ENCODE assay signal across 8 mouse cellular contexts in the genomic region with DNA sequence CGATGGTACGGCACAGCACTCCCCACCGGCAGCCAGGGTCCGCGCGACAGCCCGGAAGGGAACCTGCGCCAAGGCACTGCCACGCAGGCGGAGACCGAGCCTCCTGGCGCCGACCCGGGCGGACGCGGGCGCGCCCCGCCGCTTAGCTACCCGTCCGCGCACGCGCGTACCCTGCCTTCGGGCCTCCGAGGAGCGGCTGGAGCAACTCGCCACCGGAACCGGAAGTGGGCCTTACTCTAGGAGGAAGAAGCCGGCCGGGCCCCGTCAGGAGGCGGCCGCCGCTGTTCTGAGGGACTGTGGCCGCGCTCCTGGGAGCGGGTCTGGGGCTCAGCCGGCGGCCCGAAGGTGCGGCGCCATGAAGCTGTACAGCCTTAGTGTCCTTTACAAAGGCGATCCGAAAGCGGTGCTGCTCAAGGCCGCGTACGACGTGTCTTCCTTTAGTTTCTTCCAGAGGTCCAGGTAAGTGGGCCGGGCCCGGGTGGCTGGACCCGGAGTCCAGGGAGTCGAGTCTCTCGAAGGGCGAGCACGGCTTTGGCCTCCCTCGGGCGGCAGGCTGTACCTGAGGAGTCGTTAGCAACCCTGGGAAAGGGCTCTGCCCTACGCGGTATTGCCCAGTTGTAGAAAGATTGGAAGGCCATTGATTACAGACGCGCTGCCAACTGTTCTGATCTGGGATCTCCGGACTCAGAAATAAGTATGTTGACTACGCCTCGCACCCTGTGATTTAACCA. TPM values are rescaled to one million over a fixed set of nuclear protein-coding genes. Genes with fewer than 3 reads are reported as not detected.
A peak's percentile ranks its signal among the peaks of the same experiment; 100 is the strongest.
DNase-seq lines count a peak whose midpoint lies in the region; ATAC-seq and TF ChIP-seq lines count a peak whose summit lies in the region.

Gene Ykt6 (plus strand): TSS at position 148 of the 731 bp plus-strand sequence.

- no peaks in the 10 kb centered on the region for H3K4me1 ChIP-seq in ES-Bruce4 (ENCODE audit: control insufficient read depth, insufficient read depth, low read length)
- H3K4me1 ChIP-seq in forebrain, embryonic 13.5 days = peaks cover 20% of the 10 kb centered on the region
- H3K4me1 ChIP-seq in liver, postnatal 0 days (ENCODE audit: insufficient read depth) = peaks cover 19% of the 10 kb centered on the region
- H3K4me1 ChIP-seq in neural tube, embryonic 14.5 days (ENCODE audit: control insufficient read depth, insufficient read depth, low read length) = peaks cover 11% of the 10 kb centered on the region

- DNase-seq in heart, postnatal 10 days = peak; percentile 98
- DNase-seq in large intestine, adult 2 months (ENCODE audit: low read depth, low spot score) = peak; percentile 92
- DNase-seq in liver, postnatal 0 days = peak; percentile 96
- peak; percentile 95 for DNase-seq in testis, postnatal 10 days (ENCODE audit: low spot score)

- no peaks in the 10 kb centered on the region for H3K27me3 ChIP-seq in ES-Bruce4 (ENCODE audit: control insufficient read depth, insufficient read depth, low read length, poor library complexity, severe bottlenecking)
- no peaks in the 10 kb centered on the region for H3K27me3 ChIP-seq in forebrain, embryonic 13.5 days
- no peaks in the 10 kb centered on the region for H3K27me3 ChIP-seq in liver, postnatal 0 days (ENCODE audit: insufficient read depth, low read length)
- H3K27me3 ChIP-seq in neural tube, embryonic 14.5 days (ENCODE audit: control insufficient read depth, insufficient read depth, low read length) = no peaks in the 10 kb centered on the region

- H3K36me3 ChIP-seq in ES-Bruce4 (ENCODE audit: control insufficient read depth, insufficient read depth, low read length, poor library complexity, severe bottlenecking) = peaks cover 8% of the 10 kb centered on the region
- H3K36me3 ChIP-seq in forebrain, embryonic 13.5 days (ENCODE audit: poor library complexity, severe bottlenecking) = peaks cover 11% of the 10 kb centered on the region
- H3K36me3 ChIP-seq in liver, postnatal 0 days (replicated peaks; ENCODE audit: insufficient read depth, low read length) = peaks cover 15% of the 10 kb centered on the region
- peaks cover 4% of the 10 kb centered on the region; the same call in 1 of the 2 replicates for H3K36me3 ChIP-seq in neural tube, embryonic 14.5 days (ENCODE audit: control insufficient read depth, insufficient read depth, low read length)

- H3K9me3 ChIP-seq in ES-Bruce4 (replicated peaks; ENCODE audit: control insufficient read depth, insufficient read depth, low read length, poor library complexity, severe bottlenecking) = no peaks in the 10 kb centered on the region
- H3K9me3 ChIP-seq in forebrain, embryonic 13.5 days (replicated peaks) = no peaks in the 10 kb centered on the region
- H3K9me3 ChIP-seq in liver, postnatal 0 days (ENCODE audit: low read length) = no peaks in the 10 kb centered on the region
- H3K9me3 ChIP-seq in neural tube, embryonic 14.5 days (ENCODE audit: control insufficient read depth, low read length) = no peaks in the 10 kb centered on the region

- intact Hi-C loops in heart, postnatal 10 days (cut with DNase I) = no loop called here

- peak; percentile 95 for ATAC-seq in cerebellum, adult (ENCODE audit: insufficient number of reproducible peaks, low FRiP score, low TSS enrichment)
- peak; percentile 97 for ATAC-seq in forebrain, embryonic 13.5 days
- ATAC-seq in liver, postnatal 0 days = peak; percentile 98
- ATAC-seq in neural tube, embryonic 14.5 days (ENCODE audit: low read depth) = peak; percentile 97

- TF ChIP-seq POLR2A in ES-Bruce4 (IDR thresholded peaks at IDR 0.05; ENCODE audit: insufficient read depth, low read length) = peak; percentile 74

- peak within 1 kb of the TSS; percentile 82 for H3K4me3 ChIP-seq in ES-Bruce4 (ENCODE audit: low read depth, low read length)
- peak within 1 kb of the TSS; percentile 96 for H3K4me3 ChIP-seq in forebrain, embryonic 13.5 days
- H3K4me3 ChIP-seq in liver, postnatal 0 days (ENCODE audit: low read depth, low read length) = peak within 1 kb of the TSS; percentile 83
- H3K4me3 ChIP-seq in neural tube, embryonic 14.5 days (ENCODE audit: low read depth, low read length) = peak within 1 kb of the TSS; percentile 95

- no peak for TF ChIP-seq CTCF in ES-Bruce4 (IDR thresholded peaks at IDR 0.05; ENCODE audit: low read depth, low read length)
- TF ChIP-seq CTCF in liver, postnatal 0 days (IDR thresholded peaks at IDR 0.05; ENCODE audit: low read depth) = no peak

- WGBS in forebrain, embryonic 13.5 days = 1% methylated on average over 71 of the region's 71 CpGs
- under 1% methylated on average over 63 of the region's 71 CpGs for WGBS in large intestine, adult 2 months
- WGBS in liver, postnatal 0 days (ENCODE audit: insufficient replicate concordance) = under 1% methylated on average over 71 of the region's 71 CpGs
- WGBS in neural tube, embryonic 14.5 days = under 1% methylated on average over 71 of the region's 71 CpGs

- TF ChIP-seq EP300 in ES-Bruce4 (IDR thresholded peaks at IDR 0.05; ENCODE audit: insufficient read depth, low read depth, low read length) = 0 out of 2 replicates have a peak, but pooled peaks have one; percentile 12
- no peak for TF ChIP-seq EP300 in liver, postnatal 0 days (IDR thresholded peaks at IDR 0.05; ENCODE audit: low read depth)

- H3K9ac ChIP-seq in ES-Bruce4 (ENCODE audit: low read depth, poor library complexity, severe bottlenecking) = peak within 1 kb of the TSS; percentile 81
- H3K9ac ChIP-seq in forebrain, embryonic 13.5 days = peak within 1 kb of the TSS; percentile 97
- peak within 1 kb of the TSS; percentile 91 for H3K9ac ChIP-seq in liver, postnatal 0 days (replicated peaks)
- H3K9ac ChIP-seq in neural tube, embryonic 14.5 days (replicated peaks; ENCODE audit: low read depth, low read length) = peak within 1 kb of the TSS; percentile 90

- peak within 1 kb of the TSS; percentile 86 for H3K4me2 ChIP-seq in forebrain, embryonic 13.5 days
- peak within 1 kb of the TSS; percentile 85 for H3K4me2 ChIP-seq in liver, postnatal 0 days (ENCODE audit: low read depth, low read length)
- H3K4me2 ChIP-seq in neural tube, embryonic 14.5 days (ENCODE audit: low read depth, low read length) = peak within 1 kb of the TSS; percentile 89

- peak within 1 kb of the TSS; percentile 65 for H3K27ac ChIP-seq in ES-Bruce4 (ENCODE audit: insufficient read depth, low read length)
- H3K27ac ChIP-seq in forebrain, embryonic 13.5 days = peak within 1 kb of the TSS; percentile 89
- peak within 1 kb of the TSS; percentile 95 for H3K27ac ChIP-seq in liver, postnatal 0 days (ENCODE audit: low read depth)
- peak within 1 kb of the TSS; percentile 83 for H3K27ac ChIP-seq in neural tube, embryonic 14.5 days (ENCODE audit: low read depth, low read length)

RNA-seq across cellular contexts. Expression of gene Ykt6, which starts in this region (rescaled TPM):
- polyA plus RNA-seq in ES-Bruce4 (2011; ENCODE audit: insufficient read depth, insufficient read length, low read depth, missing spikeins) = 53.7 and 60.3 TPM in 2 replicates
- 65.3 and 83.1 TPM in 2 replicates for polyA plus RNA-seq in forebrain, embryonic 13.5 days (2015; fragmentation: Nextera tagmentation; extraction: Ambion mirVana)
- total RNA-seq in heart, postnatal 10 days (2021) = 10 to 100 TPM; 85.7 to 97.5 TPM
- polyA plus RNA-seq in large intestine, adult 2 months (2012; rRNA removed) = 85.2 and 96.1 TPM in 2 replicates
- polyA plus RNA-seq in liver, postnatal 0 days (2015; fragmentation: Nextera tagmentation; extraction: Ambion mirVana) = 15.1 and 16.6 TPM in 2 replicates
- polyA plus RNA-seq in neural tube, embryonic 14.5 days (2014; fragmentation: Nextera tagmentation; extraction: Ambion mirVana) = 39.1 and 40.9 TPM in 2 replicates

Comparison
In these comparisons a context has a peak if more than half of its experiments do, and no peak if none do; other contexts are left out.
1. Peak in every context shown above with its lines: DNase-seq, ATAC-seq, H3K4me3 ChIP-seq and H3K27ac ChIP-seq.